Mouse (Mus musculus) stomach, embryonic 15.5 days (tissue): ENCODE results near the gene Dppa5a. TPM values are rescaled to one million over a fixed set of nuclear protein-coding genes. Genes with fewer than 3 reads are reported as not detected.
"Not testable (repeated sequence)": the region's sequence is repeated elsewhere in the genome, so short reads cannot be mapped to it uniquely, and the experiment has no call there.

ENCODE experiments used
- ATAC-seq: fragments of 200-750 bp; cut with Nextera tagmentation; 2 replicates; pipeline ENCODE4 v1.8.0; 2017; ENCODE audit warnings: low read depth, moderate number of reproducible peaks, moderate TSS enrichment; ENCODE audit not compliant: insufficient read depth, low FRiP score
- H3K27ac ChIP-seq: fragments of 300-500 bp; sonication (generic); 2 replicates; pipeline ENCODE4 v1.5.1; 2015; ENCODE audit warnings: mild to moderate bottlenecking, inconsistent platforms
- H3K27me3 ChIP-seq: fragments of 300-500 bp; sonication (generic); replicated peaks from 2 replicates; pipeline ENCODE4 v1.6.1; 2015; ENCODE audit warnings: inconsistent platforms
- H3K36me3 ChIP-seq: fragments of 300-500 bp; sonication (generic); 2 replicates; pipeline ENCODE4 v1.6.1; 2015; ENCODE audit warnings: inconsistent platforms
- H3K4me1 ChIP-seq: fragments of 300-500 bp; sonication (generic); 2 replicates; pipeline ENCODE4 v1.6.1; 2015; ENCODE audit warnings: inconsistent platforms
- H3K4me2 ChIP-seq: fragments of 300-500 bp; sonication (generic); 2 replicates; pipeline ENCODE4 v1.6.1; 2015; ENCODE audit warnings: mild to moderate bottlenecking, inconsistent platforms
- H3K4me3 ChIP-seq: fragments of 300-500 bp; sonication (generic); replicated peaks from 2 replicates; pipeline ENCODE4 v1.5.1; 2015; ENCODE audit warnings: inconsistent platforms
- H3K9ac ChIP-seq: fragments of 300-500 bp; sonication (generic); 2 replicates; pipeline ENCODE4 v1.6.1; 2015; ENCODE audit warnings: inconsistent platforms
- H3K9me3 ChIP-seq: fragments of 300-500 bp; sonication (generic); 2 replicates; pipeline ENCODE4 v1.6.1; 2016; ENCODE audit warnings: inconsistent platforms
- WGBS: fragments of 180-500 bp; shearing (Covaris S2); methylation state at CpG from one replicate; pipeline ENCODE4 v1.1.7; 2015; 5-methylcytosine and 5-hydroxymethylcytosine counted together
- polyA plus RNA-seq: library from polyadenylated mRNA; unstranded; fragments of >200 nt; fragmentation: Nextera tagmentation; extraction: Ambion mirVana; gene quantifications from 2 replicates; pipeline ENCODE4 v1.2.1, GENCODE M21; 2015

The Dppa5a gene
- polyA plus RNA-seq, 1 experiment from 2014 or later = not detected

- not testable (repeated sequence) for H3K27ac ChIP-seq, H3K36me3 ChIP-seq, H3K27me3 ChIP-seq, H3K4me1 ChIP-seq, H3K9me3 ChIP-seq, ATAC-seq, H3K4me2 ChIP-seq, H3K9ac ChIP-seq, H3K4me3 ChIP-seq
- 84% methylated on average over 9 of the region's 9 CpGs for WGBS
Measured at GRCm38 (mm10) chr9:78343055-78343454, 24.9 kb downstream of the Dppa5a start.

DNA sequence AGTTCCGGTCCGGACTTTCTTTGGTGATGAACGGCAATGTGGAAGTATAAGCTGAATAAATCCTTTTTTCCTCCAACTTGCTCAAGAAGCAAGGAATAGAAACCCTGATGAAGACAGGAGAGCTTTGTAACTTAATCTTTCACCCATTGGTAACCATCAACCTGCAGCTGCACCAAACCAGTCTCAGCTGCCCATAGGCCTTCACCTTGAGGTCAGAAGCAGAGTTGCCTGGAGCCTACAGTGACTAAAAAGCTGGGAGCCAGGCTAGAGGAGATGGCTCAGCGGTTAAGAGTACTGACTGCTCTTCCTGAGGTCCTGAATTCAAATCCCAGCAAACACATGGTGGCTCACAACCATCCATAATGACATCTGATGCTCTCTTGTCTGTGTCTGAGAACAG, 25.5 kb downstream of the Dppa5a start:
- not testable (repeated sequence) for ATAC-seq, H3K27ac ChIP-seq, H3K4me2 ChIP-seq, H3K9ac ChIP-seq, H3K4me1 ChIP-seq, H3K27me3 ChIP-seq, H3K36me3 ChIP-seq, H3K4me3 ChIP-seq, H3K9me3 ChIP-seq
- 81% methylated on average over 4 of the region's 4 CpGs for WGBS

DNA sequence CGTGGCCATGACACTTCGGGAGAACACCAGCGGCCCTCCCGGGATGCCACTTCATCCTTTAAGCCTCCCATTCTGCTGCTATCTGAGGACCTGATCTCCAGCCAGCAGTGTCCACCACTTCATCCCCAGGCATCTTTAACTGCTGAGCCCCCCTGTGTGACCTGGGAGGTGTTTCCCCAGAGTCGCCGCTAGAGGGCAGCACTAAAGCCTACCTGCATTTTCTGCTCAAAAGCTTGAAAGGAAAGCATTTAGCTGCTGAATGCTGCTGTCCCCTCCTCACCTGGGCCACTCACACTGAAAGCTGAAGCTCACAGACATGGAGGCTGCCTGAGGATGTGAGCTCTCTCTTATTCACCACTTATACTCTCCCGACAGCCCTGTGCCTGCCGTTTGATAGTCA, 27.7 kb downstream of the Dppa5a start:
- H3K4me1 ChIP-seq, H3K9ac ChIP-seq, ATAC-seq, H3K4me2 ChIP-seq, H3K36me3 ChIP-seq, H3K27ac ChIP-seq, H3K4me3 ChIP-seq, H3K27me3 ChIP-seq, H3K9me3 ChIP-seq: not testable (repeated sequence)
- WGBS = 14% methylated on average over 8 of the region's 8 CpGs

GRCm38 (mm10) chr9:78337050-78337449, 30.9 kb downstream of the Dppa5a start:
- not testable (repeated sequence) for H3K4me1 ChIP-seq, H3K9me3 ChIP-seq, H3K9ac ChIP-seq, H3K4me3 ChIP-seq, H3K4me2 ChIP-seq, ATAC-seq, H3K27ac ChIP-seq, H3K27me3 ChIP-seq, H3K36me3 ChIP-seq

DNA sequence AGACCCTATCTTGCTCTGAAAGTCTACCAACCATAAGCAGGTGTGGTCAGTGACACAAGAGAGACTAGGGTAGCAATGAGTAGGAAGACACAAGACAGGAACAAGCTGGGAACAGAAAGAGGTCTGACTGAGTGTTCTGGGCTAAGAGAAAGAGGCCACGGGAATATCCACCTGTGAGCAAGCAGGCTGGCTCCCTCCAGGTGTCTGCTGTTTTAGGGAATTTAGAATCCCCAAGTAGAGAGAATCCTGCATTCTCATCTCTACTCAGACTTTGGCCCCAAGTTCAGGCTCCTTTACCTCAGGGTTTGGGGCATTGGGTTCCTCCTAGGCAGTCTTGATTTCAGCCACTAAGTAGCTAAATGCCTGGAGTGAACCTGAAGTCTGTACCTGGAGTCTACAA, 40.7 kb downstream of the Dppa5a start, which contains the start of gene Omt2b:
Gene Omt2b (plus strand): TSS at position 301 of the 400 bp plus-strand sequence.
- not testable (repeated sequence) for H3K9me3 ChIP-seq, H3K4me3 ChIP-seq, H3K27me3 ChIP-seq, H3K27ac ChIP-seq, H3K4me1 ChIP-seq, H3K9ac ChIP-seq, H3K4me2 ChIP-seq, H3K36me3 ChIP-seq, ATAC-seq
- 91% methylated on average over 1 of the region's 1 CpGs for WGBS

GRCm38 (mm10) chr9:78319499-78319898, 48.5 kb downstream of the Dppa5a start:
- H3K4me1 ChIP-seq = no peaks in the 10 kb centered on the region
- ATAC-seq = no peak
- no peak overlapping the region for H3K27ac ChIP-seq
- no peaks in the 10 kb centered on the region for H3K9me3 ChIP-seq
- H3K9ac ChIP-seq = no peak overlapping the region
- WGBS = 21% methylated on average over 1 of the region's 1 CpGs
- H3K36me3 ChIP-seq = no peaks in the 10 kb centered on the region
- no peaks in the 10 kb centered on the region for H3K27me3 ChIP-seq
- H3K4me2 ChIP-seq = no peak overlapping the region
- H3K4me3 ChIP-seq = no peak overlapping the region

Other genes with a start within 250 kb of the Dppa5a start
- gene Gsta4, start 185.4 kb downstream of the Dppa5a start, polyA plus RNA-seq = 433 and 454 TPM in 2 replicates
- 36.1 and 42.7 TPM in 2 replicates for gene Gsta1, start 137.5 kb downstream of the Dppa5a start, polyA plus RNA-seq
- gene Gm3776, start 111.0 kb downstream of the Dppa5a start, polyA plus RNA-seq = 26.7 and 32.2 TPM in 2 replicates
- 0.42 and 1.0 TPM in 2 replicates for gene Gm10639, start 78.3 kb downstream of the Dppa5a start, polyA plus RNA-seq
- gene Omt2a, start 53.4 kb downstream of the Dppa5a start, polyA plus RNA-seq = not detected in 2 replicates
- gene Omt2b, start 40.6 kb downstream of the Dppa5a start, polyA plus RNA-seq = not detected in 2 replicates
- 9.6 and 11.7 TPM in 2 replicates for gene Gsta2, start 12.4 kb downstream of the Dppa5a start, polyA plus RNA-seq
- 0.37 and 0.50 TPM in 2 replicates for gene Ooep, start 10.5 kb upstream of the Dppa5a start, polyA plus RNA-seq
- gene Ddx43, start 27.6 kb upstream of the Dppa5a start, polyA plus RNA-seq = 0.19 and 0.30 TPM in 2 replicates
- gene Cgas, start 75.1 kb upstream of the Dppa5a start, polyA plus RNA-seq = 2.5 and 2.8 TPM in 2 replicates
- 25.6 and 26.1 TPM in 2 replicates for gene Mto1, start 80.0 kb upstream of the Dppa5a start, polyA plus RNA-seq
- 1.2 and 1.3 TPM in 2 replicates for gene Gm17324, start 80.6 kb upstream of the Dppa5a start, polyA plus RNA-seq
- gene Eef1a1, start 121.0 kb upstream of the Dppa5a start, polyA plus RNA-seq = 4,240 and 4,503 TPM in 2 replicates
- 17.3 and 18.8 TPM in 2 replicates for gene Slc17a5, start 219.9 kb upstream of the Dppa5a start, polyA plus RNA-seq
- gene Cd109, start 247.4 kb upstream of the Dppa5a start, polyA plus RNA-seq = 7.9 and 8.3 TPM in 2 replicates